Comparison of ENCODE assay signal across 37 mouse cellular contexts in genomic region chr14:32364359-32364758, GRCm38 (mm10). TPM values are rescaled to one million over a fixed set of nuclear protein-coding genes. Genes with fewer than 3 reads are reported as not detected.
"Had no signal": no experiment of that assay in that cellular context is flagged by ENCODE, and none has a peak within 500 bp of the region (broad histone marks: within the 10 kb centered on the region; RNA-seq: fewer than 3 reads in every experiment).

No protein-coding gene starts in this region.

- DNase-seq: gastrocnemius, adult 2 months; gastrocnemius, postnatal 10 days; gastrocnemius, postnatal 25 days; heart, adult 18-20 months; heart, postnatal 10 days; heart, postnatal 4 days; kidney, adult 11 months; kidney, adult 2 months; kidney, adult 9 months; kidney, postnatal 14 days; kidney, postnatal 4 days; layer of hippocampus, postnatal 36 days; liver; liver, embryonic 13.5 days had no signal

- ATAC-seq: hindbrain, embryonic 16.5 days; inflammation-experienced regulatory T-cells, adult 6 months had no signal

- H3K4me2 ChIP-seq: heart, embryonic 12.5 days; hindbrain, embryonic 12.5 days; hindbrain, embryonic 14.5 days; kidney, embryonic 15.5 days; limb, embryonic 12.5 days; liver, embryonic 11.5 days; liver, embryonic 13.5 days; liver, embryonic 15.5 days had no signal

- H3K36me3 ChIP-seq: heart, embryonic 10.5 days; heart, embryonic 12.5 days; hindbrain, embryonic 10.5 days; hindbrain, embryonic 12.5 days; kidney, embryonic 15.5 days; limb, embryonic 10.5 days; limb, embryonic 12.5 days; liver, embryonic 13.5 days; liver, embryonic 15.5 days had no signal

- H3K4me3 ChIP-seq: gastrocnemius, adult 2 months; heart, embryonic 10.5 days; heart, embryonic 12.5 days; hindbrain, embryonic 10.5 days; hindbrain, embryonic 12.5 days; kidney, embryonic 15.5 days; layer of hippocampus, adult 2 months; limb, embryonic 10.5 days; limb, embryonic 12.5 days; liver, embryonic 13.5 days; liver, embryonic 15.5 days had no signal

- H3K9me3 ChIP-seq: heart, embryonic 10.5 days; hindbrain, embryonic 12.5 days; kidney, embryonic 15.5 days; limb, embryonic 10.5 days; liver, embryonic 13.5 days; liver, embryonic 15.5 days had no signal

- H3K27ac ChIP-seq: gastrocnemius, adult 2 months; heart, embryonic 10.5 days; hindbrain, embryonic 10.5 days; hindbrain, embryonic 12.5 days; hindbrain, embryonic 14.5 days; kidney, embryonic 15.5 days; kidney, postnatal 0 days; layer of hippocampus, adult 2 months; limb, embryonic 10.5 days; limb, embryonic 12.5 days; liver, embryonic 13.5 days; liver, embryonic 15.5 days had no signal

- H3K27me3 ChIP-seq: heart, embryonic 12.5 days; hindbrain, embryonic 12.5 days; kidney, embryonic 15.5 days; limb, embryonic 12.5 days; liver, embryonic 13.5 days; liver, embryonic 15.5 days had no signal

- H3K4me1 ChIP-seq: heart, embryonic 10.5 days; heart, embryonic 12.5 days; hindbrain, embryonic 12.5 days; kidney, embryonic 15.5 days; limb, embryonic 10.5 days; limb, embryonic 12.5 days; liver, embryonic 13.5 days; liver, embryonic 15.5 days had no signal

- H3K9ac ChIP-seq: heart, embryonic 12.5 days; hindbrain, embryonic 12.5 days; hindbrain, embryonic 14.5 days; kidney, embryonic 15.5 days; limb, embryonic 12.5 days; liver, embryonic 13.5 days; liver, embryonic 15.5 days had no signal

RNA-seq across cellular contexts. Expression of gene 1700024G13Rik, which starts 23.8 kb away (rescaled TPM):
- total RNA-seq: gastrocnemius, adult 2 months; gastrocnemius, postnatal 10 days; gastrocnemius, postnatal 25 days; gastrocnemius, postnatal 4 days; granulocyte monocyte progenitor cell, adult 5-6 weeks; heart, adult 18-20 months; heart, adult 8-10 months; heart, postnatal 10 days; heart, postnatal 25 days; heart, postnatal 4 days; layer of hippocampus, postnatal 36 days; left cerebral cortex, postnatal 10 days; left cerebral cortex, postnatal 25 days had no signal
- polyA plus RNA-seq: frontal cortex, adult 2 months; heart, embryonic 10.5 days; heart, embryonic 12.5 days; heart, embryonic 14.5 days; inflammation-experienced regulatory T-cells, adult 6 months; kidney, adult 2 months; kidney, embryonic 15.5 days; kidney, postnatal 0 days; limb, embryonic 10.5 days; limb, embryonic 12.5 days; limb, embryonic 14.5 days; liver, embryonic 11.5 days; liver, embryonic 13.5 days; liver, embryonic 15.5 days had no signal

RNA-seq across cellular contexts. Expression of gene Ogdhl, which starts 42.5 kb away (rescaled TPM):
- total RNA-seq: granulocyte monocyte progenitor cell, adult 5-6 weeks had no signal
